Mouse (Mus musculus) heart, adult 8-10 months (tissue): ENCODE measurements around the gene Ykt6. TPM values are rescaled to one million over a fixed set of nuclear protein-coding genes. Genes with fewer than 3 reads are reported as not detected.

Experiments used
- DNase-seq: peaks from one replicate; pipeline ENCODE4 v3.0.0; 2022; ENCODE audit warnings: low spot score
- total RNA-seq, 4 experiments: library from RNA; stranded (reverse); gene quantifications; 2 replicates each; pipeline ENCODE4 v1.2.4; 2022

Ykt6 gene
- total RNA-seq, 4 experiments from 2014 or later = 54.8 to 67.3 (median 62.1) TPM

- no peak for DNase-seq
Measured at GRCm38 (mm10) chr11:5948546-5949250, 6.8 kb upstream of the Ykt6 start.

DNA sequence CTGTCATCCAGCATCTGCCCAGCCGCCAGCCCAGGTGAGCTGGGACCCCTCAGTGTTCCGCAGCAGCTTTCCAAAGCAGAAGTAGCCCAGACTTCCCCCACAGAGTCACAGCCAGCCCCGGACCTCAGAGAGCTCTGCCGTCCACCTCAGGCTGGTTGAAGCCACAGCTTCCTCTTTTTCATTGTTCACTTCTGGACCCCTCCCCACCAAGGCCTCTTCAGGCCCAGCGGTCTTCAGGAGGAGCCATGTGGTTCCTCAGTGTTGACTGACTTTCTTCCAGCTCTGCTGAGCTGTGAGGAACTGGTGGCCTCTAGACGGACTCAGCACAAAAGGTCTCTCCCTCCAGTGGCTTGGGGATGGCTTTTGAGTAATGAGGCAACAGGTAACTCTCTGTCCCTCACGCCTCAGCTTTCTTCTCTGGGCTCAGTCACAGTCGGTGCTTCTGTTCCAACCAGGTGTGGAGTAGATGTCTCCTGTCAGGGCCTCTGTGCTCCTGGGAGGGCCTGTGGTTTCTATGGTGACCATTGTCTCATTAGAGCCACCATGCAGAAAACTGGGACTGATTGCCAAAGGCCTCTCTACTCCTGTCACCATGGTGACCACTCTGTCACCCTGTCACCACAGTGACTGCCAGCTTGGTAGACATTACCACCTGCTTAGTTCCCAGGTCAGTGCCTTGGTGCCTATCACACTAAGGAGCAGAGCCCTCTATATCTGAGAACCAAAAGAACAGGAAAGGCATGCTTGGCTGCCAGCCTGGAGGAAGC lies 5.7 kb upstream of the Ykt6 start, which contains the start of gene Gck:
Gene Gck, minus strand, starts transcription at position 496 of the 767 bp plus-strand sequence.
- DNase-seq = no peak

DNA sequence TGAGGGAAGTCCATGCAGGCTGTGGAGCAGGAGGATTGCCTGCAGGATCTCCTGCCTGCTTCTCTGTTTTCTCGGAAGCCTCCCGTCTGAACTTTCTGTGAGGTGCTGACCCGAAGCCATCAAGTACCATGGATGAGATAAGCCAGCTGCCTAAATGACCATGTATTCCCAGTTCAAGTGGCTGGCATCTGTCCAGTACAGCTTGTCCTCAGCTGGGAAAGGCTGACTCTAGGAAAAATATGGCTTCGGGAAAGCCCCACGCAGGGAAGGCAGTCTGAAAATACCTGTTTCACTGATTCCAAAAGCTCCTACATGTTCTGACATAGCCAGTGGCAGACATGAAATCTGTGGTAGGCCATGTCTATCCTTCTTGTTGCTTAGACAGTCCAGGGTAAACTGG lies 3.0 kb upstream of the Ykt6 start:
- DNase-seq = peak; percentile 77

DNA sequence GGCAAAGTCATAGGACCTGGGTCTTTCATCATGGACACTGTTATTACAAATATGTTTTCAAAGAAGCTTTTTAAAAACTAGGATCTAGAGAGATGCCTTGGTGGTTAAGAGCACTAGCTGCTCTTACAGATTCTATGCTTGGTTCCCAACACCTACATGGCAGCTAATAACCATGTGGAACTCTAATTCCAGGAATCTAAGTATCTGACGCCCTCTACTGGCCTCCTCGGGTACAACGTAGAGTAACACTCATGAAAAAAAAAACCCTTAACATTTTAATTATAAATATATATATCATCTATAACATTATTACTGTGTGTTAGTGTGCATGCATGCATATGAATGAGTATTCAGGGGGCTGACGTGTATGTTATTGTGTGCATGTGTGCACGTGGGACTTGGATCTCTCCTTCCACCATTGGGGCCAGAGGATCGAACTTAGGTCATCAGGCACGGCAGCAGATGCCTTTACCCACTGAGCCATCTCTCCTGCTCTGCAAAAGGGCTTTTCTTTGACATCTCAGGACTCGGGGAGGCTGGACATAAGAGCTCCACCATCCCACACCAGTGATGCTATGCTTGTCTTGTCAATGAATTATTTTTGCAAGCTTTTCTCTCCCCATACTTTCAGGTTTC lies 2.2 kb upstream of the Ykt6 start:
- DNase-seq = peak; percentile 24

- no peak for DNase-seq
Measured at GRCm38 (mm10) chr11:5954435-5954834, 1.1 kb upstream of the Ykt6 start.

GRCm38 (mm10) chr11:5954965-5955504 lies 458 bp upstream of the Ykt6 start:
- peak; percentile 17 for DNase-seq

- DNase-seq = no peak
Measured at GRCm38 (mm10) chr11:5960051-5960450, 4.6 kb downstream of the Ykt6 start.

DNA sequence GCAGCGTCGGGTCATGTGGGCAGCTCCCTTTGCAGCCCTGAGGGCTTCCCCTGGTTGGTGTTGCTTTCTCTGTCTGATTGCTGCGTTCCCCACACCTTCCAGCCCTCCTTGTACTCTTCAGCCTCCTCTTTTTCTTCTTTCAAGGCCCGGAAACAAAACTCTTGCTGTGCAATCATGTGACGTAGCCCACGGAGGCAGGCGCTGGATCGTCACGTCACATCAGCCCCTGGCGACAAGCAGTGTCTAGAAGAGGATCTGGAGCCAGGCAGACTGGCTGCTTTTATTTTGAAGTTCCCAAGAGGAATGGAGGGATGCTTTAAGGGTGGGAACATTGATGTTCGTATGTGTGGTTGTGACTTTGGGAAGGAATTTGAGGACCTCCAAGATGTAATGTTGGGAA lies 10.4 kb downstream of the Ykt6 start:
- no peak for DNase-seq

GRCm38 (mm10) chr11:5966751-5967150 lies 11.3 kb downstream of the Ykt6 start:
- no peak for DNase-seq

DNA sequence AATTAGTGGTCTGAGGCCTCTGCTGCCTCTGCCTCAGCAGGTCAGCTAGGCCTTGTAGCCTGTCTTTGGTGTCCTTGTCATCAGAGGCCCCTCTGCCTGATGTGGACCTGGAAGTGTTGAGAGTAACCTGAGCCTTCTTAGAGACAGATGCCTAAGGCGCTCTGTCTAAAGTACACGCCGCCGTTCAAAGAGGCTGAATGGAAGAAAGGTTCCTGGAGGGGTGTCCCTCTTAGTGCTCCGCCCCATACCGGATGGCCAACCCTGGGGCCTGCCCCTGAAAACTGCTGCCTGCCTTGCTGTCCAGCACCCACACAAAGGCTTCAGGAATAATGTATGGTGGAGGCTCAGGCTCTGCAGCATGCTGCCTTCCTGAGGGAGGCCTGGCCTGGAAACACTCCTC lies 12.7 kb downstream of the Ykt6 start:
- DNase-seq = no peak

- DNase-seq = no peak
Measured at GRCm38 (mm10) chr11:5971202-5971601, 15.7 kb downstream of the Ykt6 start.

DNA sequence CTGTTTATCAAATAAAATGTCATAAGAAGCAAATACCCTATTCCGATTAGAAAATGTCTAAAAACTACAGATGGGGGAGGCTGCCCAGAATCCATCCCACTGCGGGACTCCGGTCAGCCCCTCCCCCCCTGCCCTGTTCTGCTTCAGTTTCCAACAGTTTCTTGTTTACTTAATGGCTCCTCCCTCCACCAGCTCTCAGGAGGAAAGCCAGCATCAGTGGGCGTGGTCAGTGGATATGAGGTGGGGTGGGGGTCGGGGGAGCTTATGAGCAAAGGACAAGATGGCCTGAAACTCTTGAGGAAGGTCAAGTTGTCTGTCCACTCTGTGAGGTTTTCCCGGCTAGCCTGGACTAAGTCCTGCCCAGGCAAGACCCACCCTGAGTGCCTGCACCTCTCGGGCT lies 17.7 kb downstream of the Ykt6 start:
- DNase-seq = no peak

DNA sequence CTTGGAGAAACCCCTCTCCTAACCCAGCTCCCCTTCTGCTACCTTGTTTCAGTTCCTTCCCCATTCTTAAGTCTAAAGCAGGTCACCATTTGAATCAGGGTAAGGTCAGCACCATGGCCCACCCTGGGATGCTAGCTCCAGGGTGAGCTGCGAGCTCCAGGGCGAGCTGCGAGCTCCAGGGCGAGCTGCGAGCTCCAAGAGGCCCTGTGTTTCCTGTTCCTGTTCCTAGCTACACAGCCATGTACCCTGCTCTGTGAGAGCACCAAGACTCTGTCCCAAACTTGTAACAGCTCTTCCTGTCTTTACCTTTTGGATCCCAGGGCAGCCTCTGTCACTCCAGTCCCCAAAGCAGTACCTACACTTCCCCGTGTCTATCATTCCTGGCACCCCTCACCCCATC lies 18.6 kb downstream of the Ykt6 start:
- no peak for DNase-seq

DNA sequence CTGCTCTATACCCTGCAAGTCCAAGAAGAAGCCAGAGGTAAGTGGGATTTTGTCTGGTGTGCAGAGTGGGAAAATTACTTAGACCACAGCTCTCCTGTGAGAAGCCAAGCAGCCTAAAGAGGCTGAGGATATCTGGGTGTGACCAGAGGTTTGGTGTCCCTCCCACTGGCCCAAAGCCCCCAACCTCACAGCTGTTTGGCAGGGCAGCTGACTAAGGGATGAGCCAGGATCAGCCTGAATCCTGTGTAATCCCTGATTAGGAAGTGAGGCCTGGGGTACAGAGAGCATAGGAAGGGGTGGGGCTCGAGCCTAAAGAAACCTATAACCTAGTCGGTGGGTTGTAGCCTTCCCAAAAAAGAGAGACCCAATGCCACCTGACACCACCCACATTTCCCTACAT lies 19.6 kb downstream of the Ykt6 start:
- DNase-seq = no peak

- DNase-seq = no peak
Measured at GRCm38 (mm10) chr11:5976106-5976505, 20.6 kb downstream of the Ykt6 start.

DNA sequence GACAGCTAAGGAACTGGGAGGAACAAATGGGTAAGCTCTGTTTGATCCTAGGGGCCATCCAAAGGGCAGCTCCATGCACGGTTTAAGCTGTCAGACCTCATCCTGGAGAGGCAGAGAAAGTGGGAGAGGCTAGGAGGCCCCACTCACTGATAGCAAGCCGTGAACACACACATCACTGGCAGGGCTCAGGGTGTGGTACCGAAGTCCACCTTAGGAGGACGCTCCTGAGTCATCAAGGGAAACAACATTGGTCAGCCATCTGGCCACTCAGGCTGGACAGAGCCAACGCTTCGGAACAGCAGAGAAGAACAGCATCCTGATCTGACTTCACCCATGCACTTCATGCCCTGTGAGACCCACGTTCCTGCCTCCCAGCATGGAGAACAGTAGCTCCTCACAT lies 23.6 kb downstream of the Ykt6 start:
- DNase-seq = no peak

GRCm38 (mm10) chr11:5980108-5980507 lies 24.6 kb downstream of the Ykt6 start:
- no peak for DNase-seq

DNA sequence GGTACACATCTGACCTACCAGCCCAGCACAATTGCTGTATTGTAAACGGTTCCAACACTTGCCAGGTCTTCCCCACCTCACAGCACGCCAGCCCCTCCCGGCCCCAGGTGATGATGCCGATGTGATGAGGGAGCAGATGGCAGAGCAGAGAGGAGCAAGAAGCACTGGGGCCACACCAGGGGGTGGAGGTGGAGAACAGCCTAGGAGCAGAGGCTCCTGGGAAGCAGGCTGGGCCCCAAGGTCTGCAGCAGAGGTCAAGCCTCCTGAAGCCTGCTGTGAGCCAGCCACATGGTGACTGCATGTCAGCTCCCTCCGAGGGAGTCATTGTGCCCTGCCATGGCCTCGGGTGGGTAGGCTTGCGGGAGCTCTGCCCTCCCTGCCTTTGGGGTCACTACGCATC lies 25.1 kb downstream of the Ykt6 start:
- DNase-seq = no peak

GRCm38 (mm10) chr11:5981323-5981722 lies 25.8 kb downstream of the Ykt6 start:
- no peak for DNase-seq

GRCm38 (mm10) chr11:5983629-5984028 lies 28.1 kb downstream of the Ykt6 start:
- DNase-seq = no peak

GRCm38 (mm10) chr11:5988126-5988525 lies 32.6 kb downstream of the Ykt6 start:
- no peak for DNase-seq

- no peak for DNase-seq
Measured at GRCm38 (mm10) chr11:5989954-5990593, 34.6 kb downstream of the Ykt6 start.
